Mouse (Mus musculus): Measurements from ENCODE around the gene Ptprcap.
"Not testable (repeated sequence)": the region's sequence is repeated elsewhere in the genome, so short reads cannot be mapped to it uniquely, and the experiment has no call there.

Ptprcap gene

GRCm38 (mm10) chr19:4153232-4153654 lies at the start of gene Ptprcap:
Gene Ptprcap (plus strand): TSS chr19:4153604.
- no peak for DNase-seq (ENCODE audit: low spot score)

GRCm38 (mm10) chr19:4103792-4104191 lies 49.6 kb upstream of the Ptprcap start:
- no peak for DNase-seq (ENCODE audit: low spot score)

- no peak for DNase-seq (ENCODE audit: low spot score)
Measured at GRCm38 (mm10) chr19:4104675-4105194, 48.7 kb upstream of the Ptprcap start.

DNA sequence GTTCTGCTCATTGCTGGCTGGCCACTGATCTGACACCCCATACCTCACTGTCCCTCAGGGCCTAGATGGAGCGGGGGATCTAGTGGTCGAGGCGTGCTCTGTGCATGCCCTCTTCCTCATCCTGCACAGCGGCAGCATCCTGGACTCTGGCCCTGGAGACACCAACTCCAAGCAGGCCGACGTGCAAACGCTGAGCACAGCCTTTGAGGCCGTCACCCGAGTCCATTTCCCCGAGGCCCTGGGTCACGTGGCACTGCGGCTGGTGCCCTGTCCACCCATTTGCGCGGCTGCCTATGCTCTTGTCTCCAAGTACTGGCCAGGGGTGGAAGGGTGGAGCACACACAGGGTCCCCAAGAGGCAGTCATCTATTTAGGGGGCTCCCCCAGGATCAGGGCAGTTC lies 46.8 kb upstream of the Ptprcap start:
- DNase-seq (ENCODE audit: low spot score): no peak

DNA sequence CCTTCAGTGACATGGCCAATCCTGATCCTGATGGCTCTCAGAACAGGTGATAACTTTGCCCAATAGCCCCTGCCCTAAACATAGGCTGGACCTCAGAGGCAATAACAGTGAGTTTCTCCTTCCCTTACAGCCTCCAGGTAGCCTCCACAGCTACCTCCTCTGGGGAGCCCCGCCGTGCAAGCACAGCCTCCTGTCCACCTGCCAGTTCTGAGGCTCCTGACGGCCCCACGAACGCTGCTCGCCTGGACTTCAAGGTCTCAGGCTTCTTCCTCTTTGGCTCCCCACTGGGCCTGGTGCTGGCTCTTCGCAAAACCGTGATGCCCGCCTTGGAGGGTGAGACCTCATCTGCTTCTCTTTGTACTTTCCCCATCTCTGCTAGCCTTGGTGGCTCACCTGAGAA lies 44.9 kb upstream of the Ptprcap start:
- DNase-seq (ENCODE audit: low spot score): no peak

DNA sequence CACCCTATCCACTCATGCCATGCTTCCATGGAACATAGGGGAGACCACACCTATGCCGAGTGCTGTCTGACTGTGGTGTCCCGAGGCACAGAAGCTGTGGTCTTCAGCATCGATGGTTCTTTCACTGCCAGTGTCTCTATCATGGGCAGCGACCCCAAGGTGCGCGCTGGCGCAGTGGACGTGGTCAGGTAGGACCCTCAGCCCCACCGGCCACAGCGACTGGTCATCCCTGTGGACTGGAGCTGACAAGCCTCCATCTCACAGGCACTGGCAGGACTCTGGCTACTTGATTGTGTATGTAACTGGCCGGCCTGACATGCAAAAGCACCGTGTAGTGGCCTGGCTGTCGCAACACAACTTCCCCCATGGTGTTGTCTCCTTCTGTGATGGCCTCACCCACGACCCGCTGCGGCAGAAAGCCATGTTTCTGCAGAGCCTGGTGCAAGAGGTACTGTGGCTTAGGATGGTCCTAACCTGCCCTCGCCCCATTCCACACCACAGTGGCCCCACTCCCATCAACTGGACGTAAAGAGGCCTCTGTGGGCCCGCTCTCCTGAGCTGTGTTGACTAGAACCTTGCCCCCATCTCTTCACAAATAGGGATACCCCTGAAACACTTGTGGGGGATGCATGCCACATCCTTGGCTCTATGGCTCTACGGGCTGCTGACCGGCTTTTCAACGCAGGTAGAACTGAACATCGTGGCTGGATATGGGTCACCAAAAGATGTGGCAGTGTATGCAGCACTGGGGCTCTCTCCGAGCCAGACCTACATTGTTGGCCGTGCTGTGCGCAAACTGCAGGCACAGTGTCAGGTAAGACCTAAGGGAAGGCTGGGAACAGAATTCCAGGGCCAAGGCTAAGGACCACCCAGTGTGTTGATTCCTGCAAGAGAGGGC lies 41.1 kb upstream of the Ptprcap start:
- no peak for DNase-seq (ENCODE audit: low spot score)

DNA sequence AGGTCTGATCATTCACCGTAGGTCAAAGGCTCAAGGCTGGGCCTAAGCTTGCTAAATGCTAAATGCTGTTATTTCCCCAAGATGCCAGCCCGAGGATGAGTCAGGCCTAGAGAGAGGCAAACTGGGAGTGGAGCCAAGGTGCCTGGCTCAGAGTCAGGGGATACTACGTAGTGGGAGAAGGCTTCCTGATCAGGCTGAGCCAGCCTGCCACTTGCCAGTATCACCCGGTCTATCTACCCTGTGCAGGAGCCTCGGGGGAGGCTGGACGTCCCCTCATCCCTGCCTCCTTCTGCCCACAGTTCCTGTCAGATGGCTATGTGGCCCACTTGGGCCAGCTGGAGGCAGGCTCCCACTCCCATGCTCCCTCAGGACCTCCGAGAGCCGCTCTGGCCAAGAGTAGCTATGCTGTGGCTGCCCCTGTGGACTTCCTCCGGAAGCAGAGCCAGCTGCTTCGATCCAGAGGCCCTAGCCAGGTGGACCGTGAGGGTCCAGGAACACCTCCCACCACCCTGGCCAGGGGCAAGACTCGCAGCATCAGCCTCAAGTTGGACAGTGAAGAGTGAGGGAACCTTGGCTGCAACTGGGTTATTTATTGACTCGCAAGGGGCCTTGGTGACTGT lies 40.1 kb upstream of the Ptprcap start:
- no peak for DNase-seq (ENCODE audit: low spot score)

DNA sequence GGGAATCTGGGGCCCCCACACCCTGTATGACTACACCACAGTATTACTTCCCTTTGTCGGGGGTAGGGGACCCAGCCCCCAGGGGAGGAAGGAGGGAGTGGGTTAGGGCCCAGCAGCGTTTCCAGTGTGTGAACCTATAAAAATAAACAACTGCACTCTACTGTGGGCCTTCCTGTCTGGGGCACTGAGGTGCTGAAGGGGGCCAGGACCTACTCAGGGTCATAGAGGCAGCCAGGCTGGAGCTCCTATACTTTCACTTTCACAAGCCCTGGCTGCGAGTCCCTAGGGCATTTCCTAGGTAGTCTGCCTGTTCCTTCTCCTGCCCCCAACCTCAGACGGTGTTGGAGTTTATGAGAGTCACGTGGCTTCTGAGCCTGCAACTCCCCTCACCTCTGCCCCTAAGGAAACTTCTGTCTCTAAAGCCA lies 39.6 kb upstream of the Ptprcap start:
- DNase-seq (ENCODE audit: low spot score): no peak

- DNase-seq (ENCODE audit: low spot score): no peak
Measured at GRCm38 (mm10) chr19:4114551-4114950, 38.9 kb upstream of the Ptprcap start.

- DNase-seq (ENCODE audit: low spot score): no peak
Measured at GRCm38 (mm10) chr19:4115144-4115543, 38.3 kb upstream of the Ptprcap start.

DNA sequence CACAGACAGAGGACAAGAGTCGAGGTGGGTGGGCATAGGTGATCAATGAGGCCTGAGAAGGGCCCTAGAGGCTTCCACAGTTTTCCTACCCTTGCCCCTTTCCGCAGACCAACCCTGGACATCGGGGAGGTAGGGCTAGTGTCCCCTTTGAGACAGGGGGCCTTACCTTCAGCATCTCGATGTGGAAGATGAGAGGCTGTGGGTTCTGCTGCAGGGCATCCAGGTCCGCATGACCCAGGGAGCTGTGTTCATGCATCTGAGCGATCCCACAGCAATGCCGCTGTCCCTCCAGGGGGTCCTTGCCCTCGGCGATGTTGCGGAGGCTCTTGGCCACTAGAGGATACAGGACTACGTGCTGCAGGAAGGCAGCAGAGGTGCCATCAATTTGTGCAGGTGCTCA lies 37.6 kb upstream of the Ptprcap start:
- no peak for DNase-seq (ENCODE audit: low spot score)

DNA sequence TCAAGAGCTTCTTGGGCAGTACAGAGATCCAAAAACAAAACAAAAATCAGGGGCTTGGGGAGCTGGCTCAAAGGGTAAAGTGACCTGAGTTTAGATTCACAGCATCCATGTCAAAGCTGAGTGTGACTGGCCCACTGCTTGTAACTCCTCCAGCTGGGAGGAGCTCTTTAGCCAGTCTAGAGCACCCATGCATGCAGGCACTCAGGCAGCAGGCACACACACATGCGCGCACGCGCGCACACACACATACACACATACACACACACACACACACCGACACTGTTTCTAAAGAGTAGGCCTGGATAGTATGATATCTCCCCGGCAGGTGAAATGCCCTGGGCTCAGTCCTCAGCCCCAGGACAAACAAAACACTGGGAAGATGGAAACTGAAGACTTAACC lies 36.4 kb upstream of the Ptprcap start:
- no peak for DNase-seq (ENCODE audit: low spot score)

GRCm38 (mm10) chr19:4118350-4118749 lies 35.1 kb upstream of the Ptprcap start:
- no peak for DNase-seq (ENCODE audit: low spot score)

DNA sequence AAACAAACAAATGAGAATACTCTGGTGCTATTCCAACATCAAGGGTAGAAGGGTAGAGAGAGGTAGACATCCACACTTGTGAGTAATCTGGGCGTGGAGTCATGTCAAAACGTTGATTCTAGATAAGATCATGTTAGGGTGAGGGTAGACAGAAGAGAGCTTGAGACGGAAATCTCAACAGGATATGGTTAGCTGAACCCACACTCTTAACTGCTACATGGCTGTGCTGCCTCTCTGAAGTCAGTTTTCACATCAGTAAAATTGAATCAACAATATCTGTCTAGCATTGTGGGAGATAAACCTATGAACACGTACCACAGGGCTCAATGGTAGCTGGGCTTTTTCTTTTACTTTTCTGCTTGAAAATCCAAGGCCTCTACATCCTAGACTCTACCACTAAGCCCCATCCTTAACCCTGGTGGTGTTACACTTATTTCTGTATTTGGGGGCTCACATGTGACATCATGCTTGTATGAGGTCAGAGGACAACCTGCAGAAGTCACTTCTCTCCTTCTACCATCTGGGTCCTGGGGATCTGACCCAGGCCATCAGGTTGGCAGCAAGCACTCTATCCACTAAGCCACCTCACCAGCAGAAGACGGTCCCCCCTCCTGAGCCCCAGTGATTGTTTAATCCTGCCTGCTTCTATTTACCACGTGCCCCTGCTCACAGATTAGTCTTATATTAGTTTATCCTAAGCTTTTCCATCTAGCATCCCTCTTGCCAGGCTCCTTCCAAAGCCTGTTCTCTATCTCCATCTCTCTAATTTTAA lies 33.5 kb upstream of the Ptprcap start:
- DNase-seq (ENCODE audit: low spot score): no peak

DNA sequence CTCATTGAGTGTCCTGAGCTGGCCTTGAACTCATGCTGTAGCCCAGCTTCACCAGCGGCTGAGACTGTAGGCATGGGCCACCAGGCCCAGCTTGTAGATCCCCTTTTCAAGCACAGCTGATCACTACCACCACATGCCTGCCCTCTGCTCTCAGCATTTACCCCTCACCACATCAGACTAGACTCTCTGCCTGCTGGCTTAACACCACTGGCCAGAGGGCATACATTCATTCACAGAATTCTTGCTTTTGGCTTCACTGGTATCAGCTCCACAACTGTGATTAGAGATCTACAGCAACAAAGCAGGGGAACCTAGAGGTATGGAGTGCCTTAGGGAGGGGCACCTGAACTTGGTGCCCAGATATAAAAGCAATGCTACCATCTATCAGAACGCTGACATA lies 32.9 kb upstream of the Ptprcap start:
- no peak for DNase-seq (ENCODE audit: low spot score)

DNA sequence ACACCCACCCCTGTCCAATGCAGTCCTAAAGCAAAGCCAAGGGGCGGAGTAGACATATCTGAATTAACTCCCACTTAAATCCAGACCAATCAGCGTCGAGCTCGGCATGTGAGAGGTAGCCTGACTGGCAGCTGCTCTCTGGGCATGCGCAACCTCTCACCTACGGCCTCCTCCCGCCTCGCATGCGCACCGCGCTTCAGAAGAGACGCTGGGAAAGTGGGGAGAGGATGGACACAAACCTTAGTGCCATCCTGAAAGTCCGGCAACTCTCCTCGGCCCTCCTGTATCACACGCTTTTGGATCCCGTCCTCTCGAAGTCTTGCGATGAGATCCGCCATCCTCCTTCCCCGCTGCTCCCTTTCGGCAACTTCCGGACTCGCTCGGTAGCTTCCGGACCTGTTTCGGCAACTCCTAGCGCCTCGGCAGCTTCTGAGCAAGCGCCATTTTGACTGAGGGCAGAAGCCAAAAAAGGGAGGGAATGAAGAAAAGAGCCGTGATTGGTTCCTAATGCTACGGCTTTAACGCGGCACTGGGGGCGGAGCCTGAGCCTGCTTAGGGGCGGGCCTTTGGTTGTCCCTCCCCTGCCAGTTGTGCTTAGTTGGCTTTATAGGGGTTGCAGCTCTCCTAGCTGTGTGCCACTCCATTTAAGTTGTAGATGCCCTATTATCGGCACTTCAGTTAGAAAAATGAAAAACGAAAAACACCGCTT lies 32.2 kb upstream of the Ptprcap start:
- DNase-seq (ENCODE audit: low spot score): peak; percentile 98

DNA sequence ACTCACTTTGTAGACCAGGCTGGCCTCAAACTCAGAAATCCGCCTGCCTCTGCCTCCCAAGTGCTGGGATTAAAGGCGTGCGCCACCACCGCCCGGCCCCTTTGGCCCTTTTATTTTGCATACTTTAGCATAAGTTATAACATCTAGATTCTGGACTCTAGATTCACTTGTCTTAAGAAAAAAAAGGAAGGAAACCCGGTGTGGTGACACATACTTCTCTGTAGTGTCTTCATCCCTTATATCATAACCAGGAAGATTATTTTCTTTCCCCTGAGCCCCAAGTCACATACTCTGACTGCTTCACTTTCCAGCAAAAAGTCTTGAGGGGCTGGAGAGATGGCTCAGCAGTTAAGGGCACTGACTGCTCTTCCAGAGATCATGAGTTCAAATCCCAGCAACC lies 31.5 kb upstream of the Ptprcap start:
- DNase-seq (ENCODE audit: low spot score): not testable (repeated sequence)

DNA sequence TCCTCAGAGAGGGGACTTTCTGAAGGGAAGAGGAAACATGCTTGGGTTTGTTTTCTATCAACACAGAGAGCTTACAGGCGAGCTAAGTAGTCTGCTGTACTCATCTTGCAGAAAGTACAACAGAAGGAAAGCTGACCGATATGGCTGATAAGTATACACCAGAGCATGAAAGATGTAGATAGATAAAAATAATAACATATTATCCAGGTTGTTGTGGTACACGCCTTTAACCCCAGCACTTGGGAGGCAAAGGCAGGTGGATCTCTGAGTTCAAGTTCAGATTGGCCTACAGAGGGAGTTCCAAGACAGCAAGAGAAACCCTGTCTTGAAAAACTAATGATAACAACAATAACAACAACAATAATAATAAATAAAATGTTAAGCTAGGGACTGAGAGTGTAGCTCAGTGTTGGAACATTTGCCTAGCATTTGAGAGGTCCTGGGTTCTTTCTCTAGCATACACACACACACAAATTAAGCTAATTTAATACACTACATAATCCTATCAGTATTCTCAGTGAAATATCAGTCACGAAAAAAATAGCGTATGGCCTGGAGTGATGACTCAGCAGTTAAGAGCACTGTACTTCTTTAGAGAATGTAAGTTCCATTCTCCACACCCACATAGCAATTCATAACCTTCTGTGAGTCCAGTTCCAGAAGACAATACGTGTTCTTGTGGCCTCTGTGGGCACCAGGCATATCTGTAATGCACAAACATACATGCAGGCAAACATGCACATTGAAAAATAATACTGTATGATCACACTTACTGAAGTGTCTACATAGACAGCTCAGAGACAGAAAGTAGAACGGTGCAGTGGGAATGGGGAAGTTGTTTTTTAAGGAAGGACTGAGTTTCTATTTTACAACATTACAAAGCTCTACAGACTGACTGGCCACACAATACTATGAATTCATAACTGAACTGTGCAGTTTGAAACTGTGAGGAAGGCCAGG lies 30.7 kb upstream of the Ptprcap start:
- peak; percentile 65 for DNase-seq (ENCODE audit: low spot score)

DNA sequence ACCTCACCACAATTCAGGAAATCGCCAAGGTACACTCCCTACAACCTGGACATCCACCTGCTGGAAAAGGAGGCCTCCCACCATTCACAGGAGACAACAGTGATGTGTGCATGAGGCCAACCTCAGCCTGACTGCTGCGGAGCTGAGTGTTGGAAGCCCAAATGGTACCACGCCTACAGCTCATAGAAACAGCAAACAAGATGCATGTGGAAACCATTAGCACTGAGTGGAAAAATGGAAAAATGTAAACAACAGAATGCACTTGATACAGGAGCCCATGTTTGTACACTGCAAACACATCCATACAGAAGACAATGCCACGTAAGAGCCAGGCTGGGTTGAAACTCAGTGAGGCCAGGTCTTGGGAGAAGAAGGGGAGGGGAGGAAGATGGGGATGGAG lies 29.0 kb upstream of the Ptprcap start:
- DNase-seq (ENCODE audit: low spot score): no peak

- not testable (repeated sequence) for DNase-seq (ENCODE audit: low spot score)
Measured at GRCm38 (mm10) chr19:4125268-4125667, 28.1 kb upstream of the Ptprcap start.

Measured in c-Kit-positive CD71-positive TER-119-positive erythroid progenitor cells, embryonic 14.5 days (primary cell).